Mouse (Mus musculus) hindbrain, embryonic 11.5 days (tissue): ENCODE results near the gene Prr15l. TPM values are rescaled to one million over a fixed set of nuclear protein-coding genes. Genes with fewer than 3 reads are reported as not detected.
A peak's percentile ranks its signal among the peaks of the same experiment; 100 is the strongest.

ENCODE experiments used
- ATAC-seq: fragments of 200-750 bp; cut with Nextera tagmentation; 2 replicates; pipeline ENCODE4 v1.8.0; 2017; ENCODE audit warnings: mild to moderate bottlenecking, moderate TSS enrichment, moderate library complexity; ENCODE audit not compliant: low FRiP score
- DNase-seq: peaks from one replicate; pipeline ENCODE4 v3.0.0-alpha.2; 2015; ENCODE audit warnings: low spot score
- H3K27ac ChIP-seq: fragments of 300-500 bp; sonication (generic); 2 replicates; pipeline ENCODE4 v1.5.1; 2014; ENCODE audit warnings: mild to moderate bottlenecking, low read depth, low read length
- H3K27me3 ChIP-seq: fragments of 300-500 bp; sonication (generic); 2 replicates; pipeline ENCODE4 v1.6.1; 2014; ENCODE audit warnings: mild to moderate bottlenecking, low read length, moderate library complexity, mixed read lengths; ENCODE audit not compliant: control insufficient read depth, insufficient read depth
- H3K36me3 ChIP-seq: fragments of 300-500 bp; sonication (generic); 2 replicates; pipeline ENCODE4 v1.6.1; 2014; ENCODE audit warnings: mild to moderate bottlenecking, low read length, moderate library complexity, mixed read lengths; ENCODE audit not compliant: control insufficient read depth, insufficient read depth
- H3K4me1 ChIP-seq: fragments of 300-500 bp; sonication (generic); replicated peaks from 2 replicates; pipeline ENCODE4 v1.6.1; 2014; ENCODE audit warnings: low read length, mixed read lengths; ENCODE audit not compliant: control insufficient read depth, insufficient read depth
- H3K4me2 ChIP-seq: fragments of 300-500 bp; sonication (generic); replicated peaks from 2 replicates; pipeline ENCODE4 v1.6.1; 2014; ENCODE audit warnings: mild to moderate bottlenecking, low read depth, low read length
- H3K4me3 ChIP-seq: fragments of 300-500 bp; sonication (generic); 2 replicates; pipeline ENCODE4 v1.5.1; 2014; ENCODE audit warnings: low read depth, low read length
- H3K9ac ChIP-seq: fragments of 300-500 bp; sonication (generic); 2 replicates; pipeline ENCODE4 v1.6.1; 2014; ENCODE audit warnings: low read depth, low read length
- H3K9me3 ChIP-seq: fragments of 300-500 bp; sonication (generic); 2 replicates; pipeline ENCODE4 v1.6.1; 2016; ENCODE audit warnings: low read length; ENCODE audit not compliant: control insufficient read depth
- WGBS: fragments of 180-500 bp; shearing (Covaris S2); extraction: QIAGEN DNeasy Blood & Tissue Kit; methylation state at CpG from one replicate; pipeline ENCODE4 v1.1.7; 2014; 5-methylcytosine and 5-hydroxymethylcytosine counted together
- polyA plus RNA-seq: library from polyadenylated mRNA; unstranded; fragments of >200 nt; fragmentation: Nextera tagmentation; extraction: Ambion mirVana; gene quantifications from 2 replicates; pipeline ENCODE4 v1.2.1, GENCODE M21; 2014

Prr15l gene
- polyA plus RNA-seq, 1 experiment from 2014 or later = 0.82 TPM

GRCm38 (mm10) chr11:96982355-96982754, 54.5 kb downstream of the Prr15l start:
- DNase-seq (peak; percentile 88), ATAC-seq (no peak)
- Histone ChIP-seq H3K9me3 (no peaks in the 10 kb centered on the region), H3K27me3 (peaks cover 6% of the 10 kb centered on the region), H3K4me2 (no peak overlapping the region), H3K9ac (peak overlapping the region; percentile 43), H3K4me3 (no peak overlapping the region), H3K36me3 (no peaks in the 10 kb centered on the region), H3K4me1 (peaks cover 5% of the 10 kb centered on the region; the same call in 1 of the 2 replicates), H3K27ac (no peak overlapping the region)
- WGBS = 4% methylated on average over 7 of the region's 7 CpGs

GRCm38 (mm10) chr11:96982859-96983258, 55.0 kb downstream of the Prr15l start, which contains the start of gene Sp2:
TSS of gene Sp2 (minus strand) at chr11:96982959.
- DNase-seq (no peak), ATAC-seq (no peak)
- Histone ChIP-seq H3K27me3 (peaks cover 9% of the 10 kb centered on the region), H3K9ac (peak within 1 kb of the TSS; percentile 43), H3K4me1 (peaks cover 5% of the 10 kb centered on the region; the same call in 1 of the 2 replicates), H3K27ac (no peak within 1 kb of the TSS), H3K4me3 (no peak within 1 kb of the TSS), H3K9me3 (no peaks in the 10 kb centered on the region), H3K36me3 (no peaks in the 10 kb centered on the region), H3K4me2 (no peak within 1 kb of the TSS)
- WGBS = 77% methylated on average over 7 of the region's 7 CpGs

GRCm38 (mm10) chr11:96984903-96985302, 57.0 kb downstream of the Prr15l start:
- DNase-seq = no peak
- 0 out of 2 replicates have a peak, but pooled peaks cover 2% of the 10 kb centered on the region for H3K4me1 ChIP-seq
- H3K4me2 ChIP-seq = no peak overlapping the region
- no peaks in the 10 kb centered on the region for H3K36me3 ChIP-seq
- H3K27me3 ChIP-seq = peaks cover 16% of the 10 kb centered on the region
- no peak overlapping the region for H3K4me3 ChIP-seq
- WGBS = 23% methylated on average over 4 of the region's 4 CpGs
- H3K9ac ChIP-seq = no peak overlapping the region
- no peaks in the 10 kb centered on the region for H3K9me3 ChIP-seq
- no peak for ATAC-seq
- H3K27ac ChIP-seq = no peak overlapping the region

GRCm38 (mm10) chr11:96986463-96986862, 58.6 kb downstream of the Prr15l start:
- no peak overlapping the region for H3K9ac ChIP-seq
- WGBS = 42% methylated on average over 3 of the region's 3 CpGs
- ATAC-seq (no peak), DNase-seq (no peak)
- H3K4me2 ChIP-seq = no peak overlapping the region
- H3K27me3 ChIP-seq = peaks cover 16% of the 10 kb centered on the region
- no peaks in the 10 kb centered on the region for H3K36me3 ChIP-seq
- no peaks in the 10 kb centered on the region for H3K9me3 ChIP-seq
- no peak overlapping the region for H3K4me3 ChIP-seq
- H3K4me1 ChIP-seq = 0 out of 2 replicates have a peak, but pooled peaks cover 2% of the 10 kb centered on the region
- no peak overlapping the region for H3K27ac ChIP-seq

Other genes with a start within 250 kb of the Prr15l start
- gene Snx11, start 150.5 kb upstream of the Prr15l start, polyA plus RNA-seq = 13.8 and 14.4 TPM in 2 replicates
- gene Cbx1, start 139.0 kb upstream of the Prr15l start, polyA plus RNA-seq = 147 and 158 TPM in 2 replicates
- gene Nfe2l1, start 98.1 kb upstream of the Prr15l start, polyA plus RNA-seq = 27.9 and 35.2 TPM in 2 replicates
- gene Copz2, start 78.2 kb upstream of the Prr15l start, polyA plus RNA-seq = 49.6 and 62.8 TPM in 2 replicates
- gene Cdk5rap3, start 11.6 kb upstream of the Prr15l start, polyA plus RNA-seq = 95.5 and 98.2 TPM in 2 replicates
- 26.0 and 29.5 TPM in 2 replicates for gene Pnpo, start 15.9 kb downstream of the Prr15l start, polyA plus RNA-seq
- 17.8 and 22.1 TPM in 2 replicates for gene Sp2, start 54.9 kb downstream of the Prr15l start, polyA plus RNA-seq
- gene Sp6, start 85.3 kb downstream of the Prr15l start, polyA plus RNA-seq = 0.07 TPM in 1 of 2 replicates, not detected in the other
- gene Scrn2, start 101.8 kb downstream of the Prr15l start, polyA plus RNA-seq = 19.4 and 21.7 TPM in 2 replicates
- gene Lrrc46, start 113.3 kb downstream of the Prr15l start, polyA plus RNA-seq = 5.3 and 7.0 TPM in 2 replicates
- gene Mrpl10, start 113.5 kb downstream of the Prr15l start, polyA plus RNA-seq = 79.4 and 80.3 TPM in 2 replicates
- gene Osbpl7, start 122.5 kb downstream of the Prr15l start, polyA plus RNA-seq = 4.2 and 6.1 TPM in 2 replicates
- gene Tbx21, start 187.2 kb downstream of the Prr15l start, polyA plus RNA-seq = 0.11 and 0.23 TPM in 2 replicates
- gene Tbkbp1, start 223.4 kb downstream of the Prr15l start, polyA plus RNA-seq = 3.9 and 4.2 TPM in 2 replicates